Mouse (Mus musculus): Measurements from ENCODE around the gene Rab3d. TPM values are rescaled to one million over a fixed set of nuclear protein-coding genes. Genes with fewer than 3 reads are reported as not detected.

The Rab3d gene
- polyA plus RNA-seq (2015; fragmentation: Nextera tagmentation; extraction: Ambion mirVana), result 25.9 and 26.2 TPM in 2 replicates

GRCm38 (mm10) chr9:21918035-21918592, at the start of gene Rab3d:
Rab3d (minus strand) TSS chr9:21918192.
- Histone ChIP-seq H3K9me3 (no peaks in the 10 kb centered on the region), H3K4me3 (peak within 1 kb of the TSS; percentile 64), H3K4me1 (replicated peaks) (peaks cover 14% of the 10 kb centered on the region), H3K36me3 (0 out of 2 replicates have a peak, but pooled peaks cover 9% of the 10 kb centered on the region), H3K27ac (replicated peaks) (peak within 1 kb of the TSS; percentile 71), H3K27me3 (peaks cover 25% of the 10 kb centered on the region), H3K4me2 (peak within 1 kb of the TSS; percentile 89), H3K9ac (peak within 1 kb of the TSS; percentile 82)
- ATAC-seq (ENCODE audit: low read depth), result peak; percentile 92
- WGBS, result under 1% methylated on average over 35 of the region's 36 CpGs

GRCm38 (mm10) chr9:21963417-21963816, 45.4 kb upstream of the Rab3d start, which contains the start of gene Epor:
Epor (minus strand) TSS chr9:21963506.
- Histone ChIP-seq H3K27ac (replicated peaks) (no peak within 1 kb of the TSS), H3K4me3 (peak within 1 kb of the TSS; percentile 35), H3K4me2 (peak within 1 kb of the TSS; percentile 61), H3K36me3 (no peaks in the 10 kb centered on the region), H3K4me1 (replicated peaks) (peaks cover 33% of the 10 kb centered on the region), H3K27me3 (peaks cover 59% of the 10 kb centered on the region), H3K9ac (peak within 1 kb of the TSS; percentile 59), H3K9me3 (no peaks in the 10 kb centered on the region)
- 0 out of 2 replicates have a peak, but pooled peaks have one; percentile 16 for ATAC-seq (ENCODE audit: low read depth)
- 16% methylated on average over 8 of the region's 8 CpGs for WGBS

GRCm38 (mm10) chr9:21962416-21963059, 44.5 kb upstream of the Rab3d start:
- Histone ChIP-seq H3K4me1 (replicated peaks) (peaks cover 33% of the 10 kb centered on the region), H3K27ac (replicated peaks) (no peak overlapping the region), H3K9me3 (no peaks in the 10 kb centered on the region), H3K4me3 (peak overlapping the region; percentile 35), H3K9ac (peak overlapping the region; percentile 59), H3K4me2 (peak overlapping the region; percentile 61), H3K27me3 (peaks cover 56% of the 10 kb centered on the region), H3K36me3 (no peaks in the 10 kb centered on the region)
- WGBS, result 3% methylated on average over 34 of the region's 34 CpGs
- peak; percentile 41 for ATAC-seq (ENCODE audit: low read depth)

GRCm38 (mm10) chr9:21962010-21962409, 44.0 kb upstream of the Rab3d start:
- WGBS, result under 1% methylated on average over 15 of the region's 15 CpGs
- Histone ChIP-seq H3K4me2 (peak overlapping the region; percentile 61), H3K27me3 (peaks cover 56% of the 10 kb centered on the region)

GRCm38 (mm10) chr9:21961366-21961980, 43.5 kb upstream of the Rab3d start:
- Histone ChIP-seq H3K9me3 (no peaks in the 10 kb centered on the region), H3K27ac (replicated peaks) (no peak overlapping the region), H3K4me1 (replicated peaks) (peaks cover 37% of the 10 kb centered on the region), H3K9ac (peak overlapping the region; percentile 59; the same call in 1 of the 2 replicates), H3K36me3 (no peaks in the 10 kb centered on the region), H3K4me3 (peak overlapping the region; percentile 35), H3K27me3 (peaks cover 56% of the 10 kb centered on the region), H3K4me2 (peak overlapping the region; percentile 61)
- 2% methylated on average over 35 of the region's 35 CpGs for whole genome bisulfite sequencing
- no peak for ATAC-seq (ENCODE audit: low read depth)

More at GRCm38 (mm10) chr9:21962010-21962409, 44.0 kb upstream of the Rab3d start:
- H3K4me1 ChIP-seq (replicated peaks), result peaks cover 33% of the 10 kb centered on the region
- H3K9ac ChIP-seq, result peak overlapping the region; percentile 59
- no peak for ATAC-seq (ENCODE audit: low read depth)
- H3K4me3 ChIP-seq, result peak overlapping the region; percentile 35
- H3K9me3 ChIP-seq, result no peaks in the 10 kb centered on the region
- no peak overlapping the region for H3K27ac ChIP-seq (replicated peaks)
- H3K36me3 ChIP-seq, result no peaks in the 10 kb centered on the region

GRCm38 (mm10) chr9:21960558-21961208, 42.7 kb upstream of the Rab3d start:
- Histone ChIP-seq H3K4me1 (replicated peaks) (peaks cover 40% of the 10 kb centered on the region), H3K9me3 (no peaks in the 10 kb centered on the region), H3K9ac (no peak overlapping the region), H3K4me2 (peak overlapping the region; percentile 24; the same call in 1 of the 2 replicates), H3K27ac (replicated peaks) (no peak overlapping the region), H3K4me3 (no peak overlapping the region), H3K36me3 (no peaks in the 10 kb centered on the region), H3K27me3 (peaks cover 56% of the 10 kb centered on the region)
- ATAC-seq (ENCODE audit: low read depth), result no peak
- 7% methylated on average over 26 of the region's 26 CpGs for WGBS

GRCm38 (mm10) chr9:21960135-21960534, 42.1 kb upstream of the Rab3d start:
- no peak for ATAC-seq (ENCODE audit: low read depth)
- Histone ChIP-seq H3K9me3 (no peaks in the 10 kb centered on the region), H3K4me3 (no peak overlapping the region), H3K9ac (no peak overlapping the region), H3K4me2 (no peak overlapping the region; the same call in 1 of the 2 replicates), H3K27me3 (peaks cover 56% of the 10 kb centered on the region), H3K36me3 (no peaks in the 10 kb centered on the region), H3K4me1 (replicated peaks) (peaks cover 40% of the 10 kb centered on the region), H3K27ac (replicated peaks) (no peak overlapping the region)
- WGBS, result 49% methylated on average over 9 of the region's 9 CpGs

- Histone ChIP-seq H3K9ac (no peak overlapping the region), H3K27me3 (peaks cover 55% of the 10 kb centered on the region), H3K27ac (replicated peaks) (no peak overlapping the region), H3K4me1 (replicated peaks) (peaks cover 43% of the 10 kb centered on the region), H3K9me3 (no peaks in the 10 kb centered on the region), H3K4me2 (no peak overlapping the region), H3K36me3 (no peaks in the 10 kb centered on the region), H3K4me3 (no peak overlapping the region)
- ATAC-seq (ENCODE audit: low read depth), result no peak
- 88% methylated on average over 7 of the region's 7 CpGs for WGBS
These were observed 41.3 kb upstream of the Rab3d start for GRCm38 (mm10) chr9:21959244-21959643.

GRCm38 (mm10) chr9:21958372-21958771, 40.4 kb upstream of the Rab3d start:
- Histone ChIP-seq H3K4me1 (replicated peaks) (peaks cover 42% of the 10 kb centered on the region), H3K4me3 (no peak overlapping the region), H3K9ac (no peak overlapping the region), H3K27ac (replicated peaks) (no peak overlapping the region), H3K36me3 (no peaks in the 10 kb centered on the region), H3K9me3 (no peaks in the 10 kb centered on the region), H3K27me3 (peaks cover 46% of the 10 kb centered on the region), H3K4me2 (no peak overlapping the region)
- WGBS, result 84% methylated on average over 5 of the region's 5 CpGs
- no peak for ATAC-seq (ENCODE audit: low read depth)

- peak within 1 kb of the TSS; percentile 94 for H3K27ac ChIP-seq (replicated peaks)
- H3K4me2 ChIP-seq, result peak within 1 kb of the TSS; percentile 60
- peak within 1 kb of the TSS; percentile 60 for H3K4me3 ChIP-seq
- H3K27me3 ChIP-seq, result peaks cover 21% of the 10 kb centered on the region
- no peaks in the 10 kb centered on the region for H3K36me3 ChIP-seq
- ATAC-seq (ENCODE audit: low read depth), result peak; percentile 99
- under 1% methylated on average over 54 of the region's 54 CpGs for WGBS
- peaks cover 18% of the 10 kb centered on the region for H3K4me1 ChIP-seq (replicated peaks)
- H3K9ac ChIP-seq, result peak within 1 kb of the TSS; percentile 75
- no peaks in the 10 kb centered on the region for H3K9me3 ChIP-seq
These were observed 37.7 kb upstream of the Rab3d start, which contains the start of gene Swsap1 for GRCm38 (mm10) chr9:21955570-21956281. Swsap1 (plus strand) TSS chr9:21955755.

- WGBS, result 2% methylated on average over 18 of the region's 18 CpGs
- Histone ChIP-seq H3K4me2 (peak overlapping the region; percentile 60), H3K9me3 (no peaks in the 10 kb centered on the region), H3K27me3 (peaks cover 17% of the 10 kb centered on the region), H3K9ac (peak overlapping the region; percentile 75), H3K4me1 (replicated peaks) (peaks cover 14% of the 10 kb centered on the region), H3K4me3 (peak overlapping the region; percentile 60), H3K27ac (replicated peaks) (peak overlapping the region; percentile 94), H3K36me3 (no peaks in the 10 kb centered on the region)
- ATAC-seq (ENCODE audit: low read depth), result peak; percentile 78
These were observed 37.2 kb upstream of the Rab3d start for GRCm38 (mm10) chr9:21955225-21955569.

All from neural tube, embryonic 13.5 days (tissue).